Mouse (Mus musculus) frontal cortex, postnatal 14 days (tissue): Measurements from ENCODE around the gene Elp5.
"Not testable (repeated sequence)": the region's sequence is repeated elsewhere in the genome, so short reads cannot be mapped to it uniquely, and the experiment has no call there.

ENCODE experiments used
- DNase-seq, 2 experiments: peaks; one replicate each; pipeline ENCODE4 v3.0.0; 2022; ENCODE audit warnings: low spot score in 2 of 2

Gene Elp5

DNA sequence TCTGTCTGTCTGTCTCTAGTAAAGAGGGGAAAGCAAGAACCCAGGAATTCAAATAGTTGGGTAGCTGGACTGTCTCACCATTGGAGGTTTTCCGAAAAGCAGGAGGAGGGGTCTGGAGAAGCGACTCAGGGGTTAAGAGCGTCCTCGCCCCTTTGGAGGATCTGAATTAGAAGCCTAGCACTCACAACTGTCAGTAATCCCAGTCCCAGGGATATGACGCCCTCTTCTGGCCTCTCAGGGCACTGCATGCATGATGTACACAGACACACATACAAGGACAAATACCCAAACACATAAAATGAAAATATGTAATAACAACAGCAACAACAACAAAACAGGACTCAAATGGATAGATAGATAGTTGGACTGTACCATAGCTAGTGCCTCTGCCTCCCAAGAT is 21.7 kb downstream of the Elp5 start:
- DNase-seq = no peak

DNA sequence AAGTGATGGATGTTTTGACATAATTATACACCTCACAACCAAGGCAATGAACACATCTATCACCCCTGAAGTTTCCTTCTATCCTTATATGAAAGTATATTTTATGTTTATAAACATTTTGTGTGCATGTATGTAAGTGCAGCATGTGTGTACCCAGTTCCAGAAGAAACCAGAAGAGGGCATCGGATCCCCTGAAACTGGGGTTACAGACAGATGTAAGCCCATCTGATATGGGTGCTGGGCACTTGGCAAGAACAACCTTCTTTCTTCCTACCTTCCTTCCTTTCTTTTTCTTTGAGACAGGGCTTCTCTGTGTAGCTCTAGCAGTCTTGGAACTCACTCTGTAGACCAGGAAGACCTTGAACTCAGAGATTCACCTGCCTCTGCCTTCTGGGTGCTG is 26.1 kb downstream of the Elp5 start:
- no peak for DNase-seq

GRCm38 (mm10) chr11:69955618-69956017 is 26.7 kb downstream of the Elp5 start:
- not testable (repeated sequence) for DNase-seq

DNA sequence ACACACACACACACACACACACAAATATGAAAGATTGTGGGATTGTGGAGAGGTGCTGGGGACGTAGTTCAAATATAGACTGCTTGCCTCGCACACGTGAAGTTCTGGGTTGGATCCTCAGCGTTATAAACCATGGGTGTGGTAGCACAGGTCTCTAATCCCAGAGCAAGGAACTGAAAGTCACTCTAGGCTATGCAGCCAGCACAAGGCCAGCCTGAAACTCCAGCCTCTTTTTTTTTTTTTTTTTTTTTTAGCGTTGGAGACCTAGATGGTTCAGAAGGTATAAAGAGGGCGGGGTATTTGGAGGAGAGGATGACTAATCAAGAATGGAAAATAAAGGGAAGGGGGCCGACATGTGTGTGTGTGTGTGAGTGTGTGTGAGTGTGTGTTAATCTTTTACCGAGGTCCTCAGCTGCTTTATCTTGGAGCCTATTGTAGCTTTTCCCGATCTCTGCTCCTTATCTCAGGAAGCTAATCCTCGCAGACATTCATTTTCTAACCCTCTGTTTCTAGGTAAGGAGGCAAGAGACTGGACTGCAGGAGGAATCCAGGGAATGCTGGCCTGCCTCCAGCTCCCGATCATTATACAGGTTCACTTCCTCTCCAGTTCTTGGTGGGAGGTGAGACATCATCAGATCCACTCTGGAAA is 28.9 kb downstream of the Elp5 start:
- DNase-seq = no peak

- no peak for DNase-seq
Measured at GRCm38 (mm10) chr11:69952274-69952673, 30.0 kb downstream of the Elp5 start.

DNA sequence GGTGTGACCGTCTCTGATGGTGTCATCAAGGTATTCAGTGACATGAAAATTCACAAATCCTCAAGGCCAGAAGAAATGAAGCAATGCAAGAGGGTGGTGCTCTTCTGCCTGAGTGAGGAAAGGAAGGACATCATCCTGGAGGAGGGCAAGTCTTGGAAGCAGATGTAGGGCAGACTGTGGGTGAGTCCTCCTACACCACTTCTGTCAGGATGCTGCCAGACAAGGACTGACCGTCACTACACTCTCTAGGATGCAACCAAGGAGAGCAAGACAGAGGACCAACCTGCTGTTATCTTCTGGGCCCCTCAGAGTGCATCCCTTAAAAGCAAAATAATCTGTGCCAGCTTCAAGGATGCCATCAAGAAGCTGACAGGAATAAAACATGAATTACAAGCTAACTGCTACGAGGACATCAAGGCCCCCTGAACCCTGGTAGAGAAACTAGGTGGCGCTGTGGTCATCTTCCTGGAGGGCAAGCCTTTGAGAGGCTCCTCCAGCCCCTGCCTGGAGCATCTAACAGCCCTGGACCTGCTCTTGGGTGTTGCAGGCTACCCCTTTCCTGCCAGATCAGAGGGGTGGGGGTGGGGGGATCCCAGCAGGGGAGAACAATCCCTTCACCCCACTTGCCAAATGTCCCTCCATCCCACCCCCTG is 31.4 kb downstream of the Elp5 start:
- no peak for DNase-seq

DNA sequence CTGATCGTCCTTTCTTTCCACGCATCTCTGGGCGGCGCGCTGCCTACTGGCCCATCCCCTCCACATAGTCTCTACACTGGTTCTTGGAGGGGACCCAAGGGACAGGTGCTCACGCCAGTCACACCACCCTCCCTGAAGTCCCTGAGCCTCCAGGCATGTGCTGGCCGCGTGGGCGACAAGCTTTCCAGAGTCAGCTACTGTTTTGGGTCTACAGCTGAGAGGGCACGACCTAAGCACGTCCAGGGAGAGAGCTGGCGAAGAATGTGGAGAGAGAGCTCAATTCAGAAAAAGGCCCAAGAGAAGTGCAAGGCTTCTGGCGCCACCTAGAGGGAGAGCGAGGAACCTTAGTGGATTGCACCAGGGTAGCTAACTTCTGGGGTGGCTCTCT is 33.6 kb downstream of the Elp5 start:
- DNase-seq = peak; percentile 50 to 66

DNA sequence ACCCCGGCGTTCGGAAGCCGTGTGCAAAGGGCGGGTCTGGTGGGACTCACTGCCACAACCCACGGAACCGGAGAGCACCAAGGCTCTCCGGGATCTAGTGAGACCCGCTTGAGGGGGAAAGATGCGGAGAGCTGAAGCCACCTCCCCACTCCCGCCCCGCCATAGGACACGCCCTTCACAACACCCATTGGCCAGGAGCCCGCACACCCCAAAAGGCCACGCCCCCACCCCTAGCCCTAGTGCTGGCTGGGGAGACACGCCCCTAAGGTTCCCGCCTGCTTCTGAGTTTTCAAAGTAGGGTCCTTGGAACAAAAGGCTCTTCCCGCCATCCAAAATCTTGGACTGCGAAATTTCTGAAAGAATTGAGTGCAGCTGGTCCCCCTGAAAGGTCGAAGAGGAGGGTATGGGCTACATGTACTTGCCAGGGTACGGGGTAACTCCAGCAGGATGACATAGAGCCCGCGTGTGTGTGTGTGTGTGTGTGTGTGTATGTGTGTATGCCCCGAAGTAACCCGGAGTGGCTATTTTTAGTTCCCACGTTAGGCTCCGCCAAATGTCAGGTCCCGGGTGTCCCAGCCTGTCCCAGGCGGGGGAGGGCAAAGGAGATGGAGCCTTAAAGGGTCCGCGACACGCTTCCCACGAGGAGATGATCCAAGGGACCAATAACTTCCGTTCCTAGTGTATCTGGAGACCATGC is 34.1 kb downstream of the Elp5 start, which contains the start of gene Slc2a4:
TSS of gene Slc2a4 (minus strand) at position 123 of the 697 bp plus-strand sequence.
- DNase-seq = peak; percentile 56 to 63

DNA sequence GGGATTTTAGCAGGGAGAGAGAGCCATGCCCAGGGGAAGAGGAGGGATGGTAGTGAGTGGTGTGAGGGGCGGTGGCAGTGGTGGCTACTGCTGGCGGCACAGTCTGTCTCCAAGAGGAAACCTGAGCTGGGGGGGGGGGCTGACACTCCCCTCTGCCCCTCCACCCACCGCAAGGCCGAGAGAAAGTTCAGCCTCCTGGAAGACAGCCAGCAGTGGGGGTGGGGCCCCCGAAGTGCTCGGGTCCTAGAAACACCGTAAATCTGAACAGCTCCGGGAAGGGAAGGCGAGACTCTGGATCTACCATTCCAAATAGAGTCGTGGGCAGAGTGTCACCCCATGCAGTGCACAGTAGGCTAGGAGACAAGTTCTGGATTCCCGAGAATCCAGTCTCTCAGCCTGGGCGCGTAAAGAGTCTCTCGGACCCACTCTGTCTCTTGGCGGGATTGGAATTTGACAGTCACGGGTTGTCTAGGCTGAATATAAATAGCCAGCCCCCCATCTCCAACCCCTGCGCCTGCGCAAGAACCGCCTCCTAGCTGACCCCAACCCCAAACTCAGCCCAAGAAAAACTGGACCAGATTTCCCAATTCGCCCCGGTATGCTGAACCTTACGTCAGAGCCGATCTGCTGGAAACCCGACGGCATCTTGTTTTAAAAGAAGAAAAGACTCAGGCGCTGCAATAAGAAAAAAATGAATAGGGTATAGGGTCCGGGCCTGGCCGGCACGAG is 34.8 kb downstream of the Elp5 start:
- DNase-seq = no peak

DNA sequence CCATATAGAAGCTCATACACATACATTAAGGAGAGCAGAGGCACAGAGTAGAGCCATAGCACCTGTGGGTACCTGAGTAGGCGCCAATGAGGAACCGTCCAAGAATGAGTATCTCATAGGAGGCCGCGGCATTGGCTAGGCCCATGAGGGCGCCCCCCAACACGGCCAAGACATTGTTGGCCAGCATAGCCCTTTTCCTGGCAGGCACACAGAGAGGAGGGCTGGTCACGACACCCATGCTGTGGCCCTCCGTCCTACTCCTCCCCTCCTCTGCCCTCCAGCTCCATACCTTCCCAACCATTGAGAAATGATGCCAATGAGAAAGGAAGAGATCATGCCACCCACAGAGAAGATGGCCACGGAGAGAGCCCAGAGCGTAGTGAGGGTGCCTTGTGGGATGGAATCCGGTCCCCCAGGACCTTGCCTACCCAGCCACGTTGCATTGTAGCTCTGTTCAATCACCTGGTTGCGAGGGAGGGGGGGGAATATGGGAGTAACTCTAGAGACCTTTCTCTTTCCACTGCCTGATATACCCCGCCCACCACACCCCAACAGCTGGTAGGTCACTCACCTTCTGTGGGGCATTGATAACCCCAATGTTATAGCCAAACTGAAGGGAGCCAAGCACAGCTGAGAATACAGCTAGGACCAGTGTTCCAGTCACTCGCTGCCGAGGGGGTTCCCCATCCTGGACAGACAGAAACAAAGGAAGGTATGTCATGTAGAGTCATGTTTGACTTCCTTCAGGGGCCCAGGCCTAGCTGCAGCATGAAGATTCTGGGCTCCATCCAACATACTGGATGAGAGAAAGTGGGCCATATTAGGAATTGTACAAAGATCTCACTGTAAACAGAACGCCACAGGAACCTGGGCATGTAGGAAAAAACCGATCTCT is 36.1 kb downstream of the Elp5 start:
- DNase-seq = no peak

DNA sequence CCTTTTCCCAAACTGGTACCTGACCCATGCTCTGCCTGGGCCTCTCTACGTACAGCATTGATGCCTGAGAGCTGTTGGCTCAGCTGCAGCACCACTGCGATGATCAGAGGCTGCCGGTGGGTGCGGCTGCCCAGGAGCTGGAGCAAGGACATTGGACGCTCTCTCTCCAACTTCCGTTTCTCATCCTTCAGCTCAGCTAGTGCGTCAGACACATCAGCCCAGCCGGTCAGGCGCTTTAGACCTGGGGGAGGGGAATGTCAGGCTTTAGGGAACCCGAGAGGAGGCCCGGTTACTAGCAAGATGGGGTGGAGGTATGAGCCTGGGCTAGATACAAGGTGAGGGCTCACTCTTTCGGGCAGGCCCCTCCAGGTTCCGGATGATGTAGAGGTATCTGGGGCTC is 37.1 kb downstream of the Elp5 start:
- no peak for DNase-seq

DNA sequence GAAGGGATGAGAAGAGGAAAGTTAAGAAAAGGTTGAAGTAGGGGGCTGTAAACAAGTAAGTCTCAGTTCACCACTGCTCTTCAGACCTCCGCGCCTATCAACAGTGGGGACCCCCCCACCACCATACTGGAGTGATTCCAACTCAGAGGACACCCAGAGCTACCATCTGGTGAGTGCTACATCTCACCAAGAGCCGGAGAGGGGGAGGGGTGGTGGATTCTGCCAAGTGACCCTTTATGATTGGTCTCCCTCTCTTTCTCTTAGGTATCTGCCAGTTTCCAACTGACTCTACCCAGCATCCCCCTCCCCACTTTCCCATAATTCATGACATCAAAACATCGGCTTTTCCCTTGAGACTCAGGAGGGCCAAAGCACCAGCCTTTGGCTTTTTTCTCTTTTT is 41.4 kb downstream of the Elp5 start:
- no peak for DNase-seq

GRCm38 (mm10) chr11:69939731-69940130 is 42.6 kb downstream of the Elp5 start:
- DNase-seq = no peak

DNA sequence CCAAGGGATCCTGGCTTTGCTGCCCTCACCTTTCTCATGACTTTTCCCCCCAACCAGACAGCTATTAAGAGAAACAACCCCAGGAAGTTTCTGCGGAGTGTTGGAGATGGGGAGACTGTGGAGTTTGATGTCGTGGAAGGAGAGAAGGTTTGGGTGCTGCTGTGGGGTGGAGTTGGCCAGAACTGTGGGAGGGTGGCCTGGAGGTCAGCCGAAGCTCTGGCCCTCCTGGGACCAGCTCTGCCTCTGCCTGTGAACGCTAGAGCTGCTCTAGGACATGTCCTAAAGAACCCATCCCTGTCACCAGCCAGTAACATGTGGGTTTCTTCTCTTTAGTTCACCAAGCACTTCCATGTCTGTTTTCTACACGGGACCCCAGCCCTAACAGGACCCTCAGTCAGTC is 43.1 kb downstream of the Elp5 start:
- no peak for DNase-seq

DNA sequence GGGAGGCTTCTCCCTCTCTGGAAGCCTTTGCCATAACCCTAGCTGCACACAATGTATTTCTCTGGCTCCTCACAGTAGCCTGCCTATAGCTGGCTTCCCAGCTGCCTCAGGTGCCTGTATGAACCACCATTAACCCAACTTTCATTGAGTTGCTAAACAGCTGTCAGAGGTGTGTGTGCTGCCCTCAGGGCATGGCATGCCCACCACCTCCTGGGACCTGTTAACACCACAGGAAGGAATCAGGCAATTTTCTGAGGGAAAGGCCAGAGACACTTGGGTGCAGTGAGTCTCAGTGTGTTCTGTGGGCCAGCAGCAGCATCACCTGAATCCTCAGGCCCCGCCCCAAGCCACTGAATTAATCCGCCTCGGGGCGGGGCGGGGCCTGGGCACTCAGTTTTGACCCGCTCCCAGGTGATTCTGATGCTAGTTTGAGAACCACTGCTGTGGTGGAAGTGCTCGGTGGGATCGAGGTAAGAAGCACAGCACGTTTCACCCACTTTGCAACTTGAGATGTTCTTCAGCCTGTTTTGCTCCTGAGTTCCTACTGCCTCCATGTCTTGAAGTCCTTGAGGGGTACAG is 43.8 kb downstream of the Elp5 start:
- no peak for DNase-seq

DNA sequence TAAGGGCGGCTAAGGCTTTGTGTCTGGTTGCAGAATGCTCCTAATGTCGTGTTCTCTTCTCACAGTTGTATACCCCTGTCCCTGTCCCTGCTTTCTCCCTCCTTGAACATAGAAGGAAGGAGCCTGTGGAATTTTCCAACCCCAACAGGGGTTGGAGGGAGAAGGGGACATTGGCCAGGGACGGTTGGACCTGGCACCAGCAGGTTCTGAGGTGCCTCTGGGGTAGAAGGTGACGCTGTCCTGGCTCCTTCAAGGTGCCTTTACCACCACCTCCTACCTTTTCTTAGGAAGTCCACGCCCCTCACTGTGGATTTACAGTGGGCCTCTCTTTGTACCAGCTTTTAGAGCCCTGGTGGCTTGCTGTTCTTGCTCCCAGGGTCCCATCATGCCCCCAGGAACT is 44.5 kb downstream of the Elp5 start:
- DNase-seq = no peak

GRCm38 (mm10) chr11:69937385-69937784 is 44.9 kb downstream of the Elp5 start:
- DNase-seq = no peak

- no peak for DNase-seq
Measured at GRCm38 (mm10) chr11:69936714-69937347, 45.5 kb downstream of the Elp5 start.

DNA sequence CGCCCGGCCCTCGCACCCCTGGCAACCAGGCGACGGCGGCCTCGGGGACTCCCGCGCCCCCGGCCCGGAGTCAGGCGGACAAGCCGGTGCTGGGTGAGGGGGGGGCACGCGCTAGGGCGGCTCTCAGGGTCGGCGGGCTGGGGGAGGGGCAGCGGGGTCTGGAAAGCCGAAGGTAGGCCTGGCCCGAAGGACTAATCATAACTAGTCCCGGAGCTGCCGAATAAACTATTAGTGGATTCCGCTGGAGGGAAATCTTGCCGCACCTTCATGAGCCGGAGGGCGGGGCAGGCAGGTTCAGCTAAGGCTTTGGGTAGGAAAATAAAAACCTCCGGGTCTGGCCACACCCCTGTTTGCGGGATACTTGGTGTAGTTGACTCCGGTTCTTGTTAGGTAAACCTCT is 46.2 kb downstream of the Elp5 start:
- DNase-seq = no peak

- DNase-seq = peak; percentile 77 to 83
Measured at GRCm38 (mm10) chr11:69935137-69935879, 47.0 kb downstream of the Elp5 start, which contains the start of gene Ybx2. TSS of gene Ybx2 (plus strand) at chr11:69935796.
